Mouse (Mus musculus) cerebellum, adult 18-20 months (tissue): ENCODE results near the gene Nhsl1.

Experiments used
- DNase-seq, 2 experiments: peaks; one replicate each; pipeline ENCODE4 v3.0.0; 2021

The Nhsl1 gene

GRCm38 (mm10) chr10:18350781-18351180 is 32.0 kb downstream of the Nhsl1 start:
- no peak for DNase-seq

GRCm38 (mm10) chr10:18352937-18353336 is 34.2 kb downstream of the Nhsl1 start:
- DNase-seq = no peak

GRCm38 (mm10) chr10:18354103-18354502 is 35.3 kb downstream of the Nhsl1 start:
- DNase-seq = no peak

GRCm38 (mm10) chr10:18356461-18356860 is 37.7 kb downstream of the Nhsl1 start:
- DNase-seq = no peak

- no peak for DNase-seq
These were observed 38.4 kb downstream of the Nhsl1 start for GRCm38 (mm10) chr10:18357212-18357611.

- no peak for DNase-seq
These were observed 39.7 kb downstream of the Nhsl1 start for GRCm38 (mm10) chr10:18358461-18358860.

GRCm38 (mm10) chr10:18360175-18360574 is 41.4 kb downstream of the Nhsl1 start:
- peak in 1 of 2 experiments; percentile 18 for DNase-seq

- DNase-seq = no peak
These were observed 46.6 kb downstream of the Nhsl1 start for GRCm38 (mm10) chr10:18365432-18365831.

GRCm38 (mm10) chr10:18366697-18367096 is 47.9 kb downstream of the Nhsl1 start:
- peak in 1 of 2 experiments; percentile 20 for DNase-seq

GRCm38 (mm10) chr10:18368111-18368510 is 49.3 kb downstream of the Nhsl1 start:
- DNase-seq = no peak

GRCm38 (mm10) chr10:18370475-18371286 is 51.9 kb downstream of the Nhsl1 start:
- no peak for DNase-seq

GRCm38 (mm10) chr10:18371866-18372265 is 53.1 kb downstream of the Nhsl1 start:
- no peak for DNase-seq

- no peak for DNase-seq
These were observed 56.5 kb downstream of the Nhsl1 start for GRCm38 (mm10) chr10:18375301-18375700.

GRCm38 (mm10) chr10:18384766-18385165 is 66.0 kb downstream of the Nhsl1 start:
- DNase-seq = no peak

- no peak for DNase-seq
These were observed 67.4 kb downstream of the Nhsl1 start for GRCm38 (mm10) chr10:18386224-18386623.

GRCm38 (mm10) chr10:18388784-18389575 is 70.2 kb downstream of the Nhsl1 start:
- DNase-seq = peak; percentile 41 to 46

GRCm38 (mm10) chr10:18390004-18390403 is 71.2 kb downstream of the Nhsl1 start:
- DNase-seq = no peak

- peak; percentile 68 to 74 for DNase-seq
These were observed 72.8 kb downstream of the Nhsl1 start for GRCm38 (mm10) chr10:18391608-18392007.

GRCm38 (mm10) chr10:18392268-18392667 is 73.5 kb downstream of the Nhsl1 start:
- DNase-seq = no peak

GRCm38 (mm10) chr10:18393740-18394139 is 75.0 kb downstream of the Nhsl1 start:
- DNase-seq = no peak

GRCm38 (mm10) chr10:18394270-18394669 is 75.5 kb downstream of the Nhsl1 start:
- DNase-seq = no peak

- DNase-seq = no peak
These were observed 81.4 kb downstream of the Nhsl1 start for GRCm38 (mm10) chr10:18400089-18400644.

- DNase-seq = no peak
These were observed 82.2 kb downstream of the Nhsl1 start for GRCm38 (mm10) chr10:18400998-18401397.

GRCm38 (mm10) chr10:18403992-18404391 is 85.2 kb downstream of the Nhsl1 start:
- peak in 1 of 2 experiments; percentile 24 for DNase-seq
